In genomic region chr6:54680891-54681745, GRCm38 (mm10) we compare ENCODE assay signal across 8 mouse cellular contexts. TPM values are rescaled to one million over a fixed set of nuclear protein-coding genes. Genes with fewer than 3 reads are reported as not detected.
DNase-seq lines count a peak whose midpoint lies in the region; ATAC-seq and TF ChIP-seq lines count a peak whose summit lies in the region.

TSS of gene Mturn (plus strand) at chr6:54681624.

- no peak for TF ChIP-seq POLR2A in bone marrow macrophage, adult 2 months (IDR thresholded peaks at IDR 0.05; ENCODE audit: borderline replicate concordance, low read depth, low read length)
- TF ChIP-seq POLR2A in embryonic fibroblast, embryonic 13.5 days (IDR thresholded peaks at IDR 0.05; ENCODE audit: low read depth, low read length): no peak
- TF ChIP-seq POLR2A in liver, adult 2 months (IDR thresholded peaks at IDR 0.05; ENCODE audit: extremely low read depth, insufficient read depth, low read length): no peak
- no peak for TF ChIP-seq POLR2A in myocyte (IDR thresholded peaks at IDR 0.05; ENCODE audit: insufficient read length, low read depth)

- no peak within 1 kb of the TSS for H3K27ac ChIP-seq in bone marrow macrophage, adult 2 months (ENCODE audit: insufficient read depth, low read depth, low read length)
- no peak within 1 kb of the TSS for H3K27ac ChIP-seq in embryonic fibroblast, embryonic 13.5 days (ENCODE audit: insufficient read depth, low read length)
- peak within 1 kb of the TSS; percentile 79 for H3K27ac ChIP-seq in heart, embryonic 10.5 days
- peak within 1 kb of the TSS; percentile 55; the same call in 1 of the 2 replicates for H3K27ac ChIP-seq in kidney, embryonic 16.5 days (ENCODE audit: low read length)
- peak within 1 kb of the TSS; percentile 32 for H3K27ac ChIP-seq in liver, adult 2 months (replicated peaks; ENCODE audit: insufficient read depth, low read depth, low read length)

- H3K4me2 ChIP-seq in kidney, embryonic 16.5 days (replicated peaks; ENCODE audit: low read depth, low read length): peak within 1 kb of the TSS; percentile 99
- peak within 1 kb of the TSS; percentile 97 for H3K4me2 ChIP-seq in myocyte (ENCODE audit: low read depth)

- 5% methylated on average over 46 of the region's 48 CpGs for WGBS in heart, embryonic 10.5 days
- 3% methylated on average over 38 of the region's 48 CpGs for WGBS in kidney, embryonic 16.5 days
- WGBS in liver, adult 2 months: 5% methylated on average over 48 of the region's 48 CpGs

- peaks cover 5% of the 10 kb centered on the region for H3K4me1 ChIP-seq in bone marrow macrophage, adult 2 months (ENCODE audit: control insufficient read depth, insufficient read depth, low read length)
- H3K4me1 ChIP-seq in embryonic fibroblast, embryonic 13.5 days (ENCODE audit: control insufficient read depth, insufficient read depth, low read length): no peaks in the 10 kb centered on the region
- peaks cover 24% of the 10 kb centered on the region for H3K4me1 ChIP-seq in heart, embryonic 10.5 days
- peaks cover 11% of the 10 kb centered on the region for H3K4me1 ChIP-seq in kidney, embryonic 16.5 days (ENCODE audit: insufficient read depth, low read length)
- H3K4me1 ChIP-seq in liver, adult 2 months (ENCODE audit: control insufficient read depth, insufficient read depth, low read length): 0 out of 2 replicates have a peak, but pooled peaks cover 5% of the 10 kb centered on the region

- H3K4me3 ChIP-seq in bone marrow macrophage, adult 2 months (ENCODE audit: insufficient read depth, low read length): peak within 1 kb of the TSS; percentile 89
- H3K4me3 ChIP-seq in embryonic fibroblast, embryonic 13.5 days (ENCODE audit: insufficient read depth, low read length): peak within 1 kb of the TSS; percentile 86
- peak within 1 kb of the TSS; percentile 90 for H3K4me3 ChIP-seq in heart, embryonic 10.5 days
- H3K4me3 ChIP-seq in kidney, embryonic 16.5 days (ENCODE audit: low read length): peak within 1 kb of the TSS; percentile 82
- peak within 1 kb of the TSS; percentile 95 for H3K4me3 ChIP-seq in liver, adult 2 months (ENCODE audit: insufficient read depth, low read depth, low read length)
- peak within 1 kb of the TSS; percentile 36 for H3K4me3 ChIP-seq in myocyte

- no peak within 1 kb of the TSS for H3ac ChIP-seq in myocyte (ENCODE audit: control insufficient read depth, insufficient read length)

- peak; percentile 95 for DNase-seq in A20 (ENCODE audit: low read depth, low spot score)
- DNase-seq in heart, embryonic 10.5 days (ENCODE audit: low spot score): peak; percentile 97
- DNase-seq in liver, adult 2 months (ENCODE audit: extremely low read depth, low read depth, low spot score): peak; percentile 76
- DNase-seq in splenic B cell, adult 2 months (ENCODE audit: low read depth, low spot score): peak; percentile 97

- H3K27me3 ChIP-seq in heart, embryonic 10.5 days (ENCODE audit: insufficient read depth, poor library complexity, severe bottlenecking): peaks cover 37% of the 10 kb centered on the region
- peaks cover 12% of the 10 kb centered on the region; the same call in 1 of the 2 replicates for H3K27me3 ChIP-seq in kidney, embryonic 16.5 days (ENCODE audit: insufficient read depth, low read length)
- no peaks in the 10 kb centered on the region for H3K27me3 ChIP-seq in liver, adult 2 months (ENCODE audit: control insufficient read depth, insufficient read depth, low read length)
- H3K27me3 ChIP-seq in myocyte (ENCODE audit: control insufficient read depth, insufficient read depth, insufficient read length): peaks cover 4% of the 10 kb centered on the region
- no peaks in the 10 kb centered on the region for H3K27me3 ChIP-seq in splenic B cell, adult 2 months (ENCODE audit: control insufficient read depth, insufficient read depth, low read length, poor library complexity, severe bottlenecking)

- H3K9me3 ChIP-seq in heart, embryonic 10.5 days: no peaks in the 10 kb centered on the region
- no peaks in the 10 kb centered on the region for H3K9me3 ChIP-seq in kidney, embryonic 16.5 days (ENCODE audit: low read length)

- TF ChIP-seq CTCF in bone marrow macrophage, adult 2 months (IDR thresholded peaks at IDR 0.05; ENCODE audit: low read depth, low read length): no peak
- TF ChIP-seq CTCF in embryonic fibroblast, embryonic 13.5 days (IDR thresholded peaks at IDR 0.05; ENCODE audit: borderline replicate concordance, insufficient read depth, low read length): no peak
- TF ChIP-seq CTCF in liver, adult 2 months (IDR thresholded peaks at IDR 0.05; ENCODE audit: low read depth, low read length): no peak

- H3K36me3 ChIP-seq in heart, embryonic 10.5 days: no peaks in the 10 kb centered on the region
- no peaks in the 10 kb centered on the region for H3K36me3 ChIP-seq in kidney, embryonic 16.5 days (ENCODE audit: insufficient read depth, low read length)
- H3K36me3 ChIP-seq in liver, adult 2 months (ENCODE audit: control insufficient read depth, insufficient read depth, low read length): no peaks in the 10 kb centered on the region
- no peaks in the 10 kb centered on the region for H3K36me3 ChIP-seq in myocyte (ENCODE audit: control insufficient read depth, insufficient read depth)
- H3K36me3 ChIP-seq in splenic B cell, adult 2 months (ENCODE audit: control insufficient read depth, insufficient read depth, low read length, poor library complexity, severe bottlenecking): no peaks in the 10 kb centered on the region

- ATAC-seq in kidney, embryonic 16.5 days (ENCODE audit: low FRiP score, low TSS enrichment): peak; percentile 98

- H3K79me2 ChIP-seq in liver, adult 2 months (ENCODE audit: control insufficient read depth, insufficient read depth, low read length): no peaks in the 10 kb centered on the region
- H3K79me2 ChIP-seq in myocyte (ENCODE audit: control insufficient read depth, insufficient read depth): no peaks in the 10 kb centered on the region

- peak within 1 kb of the TSS; percentile 76 for H3K9ac ChIP-seq in kidney, embryonic 16.5 days (replicated peaks; ENCODE audit: low read length)
- peak within 1 kb of the TSS; percentile 77 for H3K9ac ChIP-seq in liver, adult 2 months (ENCODE audit: low read depth, low read length)

TF ChIP-seq in myocyte, 11 proteins besides CTCF, POLR2A, EP300 and RAD21:
- TF ChIP-seq USF1 (IDR thresholded peaks at IDR 0.05; ENCODE audit: low read depth): no peak
- no peak for TF ChIP-seq MAX (IDR thresholded peaks at IDR 0.05; ENCODE audit: low read depth)
- peak in 1 of 3 experiments; percentile 27 for TF ChIP-seq MYOG (IDR thresholded peaks at IDR 0.05; ENCODE audit: control insufficient read depth in 1 of 3, insufficient read depth in 1 of 3, insufficient read length in 2 of 3, low read depth in 2 of 3)
- no peak for TF ChIP-seq TCF3 (IDR thresholded peaks at IDR 0.05; ENCODE audit: insufficient read length, low read depth)
- peak in 1 of 3 experiments; percentile 24 for TF ChIP-seq MYOD1 (IDR thresholded peaks at IDR 0.05; ENCODE audit: control insufficient read depth in 1 of 3, insufficient read length in 2 of 3, low read depth in 2 of 3)
- no peak for TF ChIP-seq TCF12 (IDR thresholded peaks at IDR 0.05; ENCODE audit: insufficient read depth, poor library complexity, severe bottlenecking)
- no peak for TF ChIP-seq POLR2AphosphoS2 (IDR thresholded peaks at IDR 0.05; ENCODE audit: insufficient read length, low read depth)
- no peak for TF ChIP-seq CEBPB (IDR thresholded peaks at IDR 0.05; ENCODE audit: insufficient read depth, poor library complexity, severe bottlenecking)
- no peak for TF ChIP-seq E2F4 (IDR thresholded peaks at IDR 0.05; ENCODE audit: insufficient read depth)

RNA-seq across cellular contexts. Expression of gene Mturn, which starts in this region (rescaled TPM):
- 10.2 and 11.3 TPM in 2 replicates for polyA plus RNA-seq in bone marrow macrophage, adult 2 months (2012; ENCODE audit: insufficient read depth, insufficient read length, missing spikeins)
- polyA plus RNA-seq in embryonic fibroblast, embryonic 13.5 days (2011; ENCODE audit: insufficient read length, low read depth, missing spikeins): 1.3 and 1.8 TPM in 2 replicates
- polyA plus RNA-seq in heart, embryonic 10.5 days (2016; fragmentation: Nextera tagmentation; extraction: Ambion mirVana): 3.4 and 3.9 TPM in 2 replicates
- polyA plus RNA-seq in kidney, embryonic 16.5 days (2015; fragmentation: Nextera tagmentation; extraction: Ambion mirVana): 8.3 and 8.7 TPM in 2 replicates
- total RNA-seq in liver, adult 2 months (2014; rRNA removed): 1.6 and 2.1 TPM in 2 replicates
- polyA plus RNA-seq in liver, adult 2 months (2012; rRNA removed): 0.89 and 1.1 TPM in 2 replicates
- polyA plus RNA-seq in myocyte (2012; fragmentation: generic; extraction: Trizol): 1.4 TPM

Comparison
In these comparisons a context has a peak if more than half of its experiments do, and no peak if none do; other contexts are left out.
1. H3K27ac ChIP-seq: peak in heart, embryonic 10.5 days (single experiment), kidney, embryonic 16.5 days (single experiment) and liver, adult 2 months (single experiment); none in bone marrow macrophage, adult 2 months (single experiment) and embryonic fibroblast, embryonic 13.5 days (single experiment).
2. H3K4me3 ChIP-seq: peak in every context shown above with its lines; median percentile 95 in liver, adult 2 months; 90 in heart, embryonic 10.5 days; 89 in bone marrow macrophage, adult 2 months; 86 in embryonic fibroblast, embryonic 13.5 days; 82 in kidney, embryonic 16.5 days; 36 in myocyte.
3. Peak in every context shown above with its lines, with median percentiles within 50 percentile points of each other: DNase-seq.